Mouse (Mus musculus): ENCODE measurements around the gene Slc5a6.

GRCm38 (mm10) chr5:30998306-30998705 lies 50.4 kb downstream of the Slc5a6 start:
- TF ChIP-seq MYOG (IDR thresholded peaks at IDR 0.05; ENCODE audit: control insufficient read depth in 1 of 3, insufficient read depth in 1 of 3, insufficient read length in 2 of 3, low read depth in 2 of 3): peak in 1 of 3 experiments; percentile 11
- TF ChIP-seq POLR2A (IDR thresholded peaks at IDR 0.05; ENCODE audit: insufficient read length, low read depth): no peak
